Mouse (Mus musculus) common myeloid progenitor, adult 5-6 weeks (primary cell): ENCODE results near the gene Ntrk2. TPM values are rescaled to one million over a fixed set of nuclear protein-coding genes. Genes with fewer than 3 reads are reported as not detected.

Source experiments
- ATAC-seq: replicated peaks from 2 replicates; pipeline ENCODE4 v1.8.0; 2016; ENCODE audit warnings: low read depth, mild to moderate bottlenecking, moderate TSS enrichment, inconsistent platforms; ENCODE audit not compliant: poor library complexity, severe bottlenecking
- total RNA-seq: library from RNA; stranded (forward); fragments of 200-1000, 187-1606 nt; gene quantifications from 2 replicates; pipeline ENCODE4 v1.2.3, GENCODE M21; 2017

Ntrk2 gene
- total RNA-seq, 1 experiment from 2014 or later = not detected

GRCm38 (mm10) chr13:58921705-58922104 is 115.3 kb downstream of the Ntrk2 start:
- no peak for ATAC-seq

GRCm38 (mm10) chr13:58922174-58922573 is 115.8 kb downstream of the Ntrk2 start:
- no peak for ATAC-seq

DNA sequence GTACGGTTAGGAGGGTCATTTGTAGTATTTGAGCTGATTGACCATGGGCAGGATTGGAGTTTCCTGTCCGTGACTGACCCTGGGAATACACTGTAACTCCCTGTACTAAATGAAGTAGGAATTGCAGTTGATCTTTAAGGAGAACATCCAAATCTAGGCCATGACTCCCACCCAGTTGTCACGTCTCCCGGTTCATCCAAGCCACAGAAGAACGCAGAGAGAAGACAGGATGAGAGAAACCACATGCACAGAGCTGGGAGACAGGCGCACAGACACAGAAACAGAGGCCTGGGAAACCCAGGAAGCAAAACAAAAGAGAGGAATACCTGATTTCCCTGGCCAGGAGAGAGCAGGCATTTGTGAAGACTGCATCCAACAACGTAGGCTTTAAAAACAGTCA is 117.1 kb downstream of the Ntrk2 start:
- ATAC-seq = no peak

GRCm38 (mm10) chr13:58924486-58924885 is 118.1 kb downstream of the Ntrk2 start:
- ATAC-seq = no peak

- no peak for ATAC-seq
These were observed 120.8 kb downstream of the Ntrk2 start for GRCm38 (mm10) chr13:58927186-58927585.

- ATAC-seq = no peak
These were observed 121.4 kb downstream of the Ntrk2 start for GRCm38 (mm10) chr13:58927656-58928226.

DNA sequence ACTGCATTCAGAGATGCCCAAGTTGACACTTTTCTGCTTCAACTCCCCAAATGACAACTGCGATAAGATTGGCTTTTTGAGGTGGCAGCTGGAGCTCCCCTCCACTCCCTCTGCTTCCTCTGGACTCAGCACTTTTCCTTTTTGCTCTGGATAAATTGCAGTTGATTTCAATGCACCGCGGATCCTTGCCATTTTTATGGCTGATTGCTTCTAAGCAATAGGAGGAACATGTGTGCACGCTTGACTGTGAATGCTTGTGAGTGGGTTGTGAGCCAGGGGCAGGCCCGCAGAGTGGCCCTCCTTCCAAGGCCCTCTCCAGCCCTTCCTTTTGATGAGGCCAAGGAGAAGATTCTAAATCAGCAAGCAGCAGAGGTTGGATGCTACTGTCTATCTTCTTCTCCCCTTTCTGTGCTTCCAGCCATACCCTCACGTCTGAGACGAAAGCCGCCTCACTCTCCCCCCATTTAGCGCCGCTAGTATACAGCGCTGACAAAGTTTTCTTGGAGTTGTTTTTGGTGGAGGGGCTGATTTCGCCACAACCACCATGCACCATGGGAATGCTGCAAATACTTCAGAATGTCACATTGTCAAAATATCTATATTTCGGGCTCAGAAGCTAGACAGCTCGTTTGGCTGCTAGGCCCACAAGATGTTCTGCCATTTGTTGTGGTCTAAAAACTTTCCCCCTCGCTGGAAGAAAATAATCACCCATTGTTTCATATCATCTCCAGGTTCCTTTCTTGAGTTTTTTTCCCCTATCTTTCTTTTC is 122.5 kb downstream of the Ntrk2 start:
- ATAC-seq = no peak

DNA sequence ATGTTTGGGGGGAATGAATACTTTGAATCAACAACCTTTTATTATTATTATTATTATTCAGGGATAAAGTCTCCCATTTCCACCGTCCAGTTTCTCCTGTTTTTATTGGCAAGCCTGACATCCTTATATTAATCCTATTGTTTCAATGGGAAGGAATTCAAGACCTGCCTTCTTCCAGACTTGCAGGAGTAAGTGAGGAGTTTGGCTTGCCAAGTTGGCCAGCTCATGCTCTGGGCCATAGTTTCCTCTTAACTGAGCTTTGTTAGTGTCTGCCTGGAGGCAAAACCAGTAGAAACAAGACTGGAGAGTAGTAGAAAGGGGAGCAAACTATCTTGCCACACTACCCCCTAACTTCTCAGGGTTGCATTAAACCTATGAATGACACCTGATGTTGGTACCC is 123.8 kb downstream of the Ntrk2 start:
- ATAC-seq = no peak

GRCm38 (mm10) chr13:58933126-58933525 is 126.8 kb downstream of the Ntrk2 start:
- no peak for ATAC-seq

DNA sequence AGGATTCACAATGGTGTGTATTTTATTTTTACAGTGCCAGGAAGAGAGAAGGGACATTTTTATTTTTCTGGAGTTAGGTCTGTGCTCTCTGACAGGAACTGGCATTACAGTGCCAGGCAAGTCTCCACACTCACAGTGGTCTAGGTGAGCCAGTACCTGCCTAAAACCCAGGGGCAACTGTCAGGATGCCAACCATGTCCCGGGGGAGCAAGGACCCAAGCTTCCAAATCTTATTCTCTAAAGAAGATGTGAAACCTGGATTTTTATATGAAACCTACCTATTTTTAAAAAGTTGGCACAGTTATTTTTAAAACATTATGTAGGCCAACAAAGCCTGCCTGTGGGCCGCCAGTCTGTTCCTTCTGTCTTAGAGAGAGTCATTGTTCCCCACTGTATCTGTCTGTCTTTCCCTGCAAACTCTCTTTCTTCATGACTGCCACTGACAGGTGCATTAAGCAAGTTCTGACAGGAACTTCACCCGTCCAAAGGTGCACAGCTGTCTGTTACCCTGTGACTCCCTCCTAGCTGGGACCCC is 128.3 kb downstream of the Ntrk2 start:
- ATAC-seq = no peak

GRCm38 (mm10) chr13:58935956-58936495 is 129.7 kb downstream of the Ntrk2 start:
- ATAC-seq = no peak

DNA sequence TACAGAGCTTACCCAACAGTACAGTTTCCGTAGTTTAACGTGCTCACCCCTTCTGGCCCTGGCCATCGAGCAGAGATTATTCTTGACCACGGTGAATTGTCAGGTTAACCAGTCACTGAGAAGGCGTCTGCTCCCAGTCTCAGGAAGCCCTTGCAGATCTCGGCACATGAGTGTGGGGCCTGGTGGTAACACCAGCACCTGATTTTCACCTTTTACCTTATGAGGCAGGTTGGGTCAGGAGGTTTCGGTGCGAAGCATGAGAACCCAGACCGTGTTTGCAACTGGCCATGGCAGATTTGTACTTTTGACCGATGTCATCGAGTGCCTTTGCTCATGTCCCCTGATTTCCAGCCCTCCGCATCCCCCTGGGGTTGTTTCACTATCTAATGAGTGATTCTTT is 131.5 kb downstream of the Ntrk2 start:
- no peak for ATAC-seq

DNA sequence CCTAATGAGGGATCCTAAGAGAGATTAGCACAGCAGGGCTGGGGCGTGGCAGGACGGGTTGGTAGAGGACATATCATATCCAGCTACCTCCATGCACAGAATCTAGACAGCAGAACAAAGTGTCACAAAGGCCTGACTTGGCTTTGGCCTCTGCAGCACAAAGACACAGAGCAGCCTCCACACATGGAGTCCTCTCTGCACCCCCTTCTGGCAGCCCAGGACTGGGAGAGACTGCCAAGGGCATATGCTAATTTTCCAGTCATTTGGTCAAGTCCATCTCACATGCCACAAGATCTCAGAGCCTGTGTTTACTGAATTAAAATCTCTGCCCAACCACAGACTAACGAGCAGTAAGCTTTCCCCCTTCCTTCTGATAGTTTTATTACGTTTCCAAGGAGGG is 132.1 kb downstream of the Ntrk2 start:
- no peak for ATAC-seq

DNA sequence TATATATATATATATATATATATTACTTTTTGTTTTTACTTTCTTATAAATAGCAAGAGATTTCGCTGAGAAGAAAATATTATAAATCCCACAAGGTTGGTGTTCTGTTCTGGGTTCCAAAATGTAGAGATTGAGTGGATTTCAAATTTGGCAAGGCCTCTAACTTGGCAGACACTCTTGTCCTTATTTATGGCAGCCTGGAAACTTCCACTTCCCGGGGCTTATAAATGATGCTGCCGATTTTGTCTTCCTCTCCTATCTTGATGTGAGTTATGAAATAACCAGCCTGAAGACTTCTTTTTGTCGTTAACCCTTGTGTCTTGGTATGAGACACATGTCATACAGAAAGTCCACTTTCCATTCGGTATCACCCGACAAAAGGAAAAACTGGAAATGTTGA is 133.8 kb downstream of the Ntrk2 start:
- ATAC-seq = no peak

DNA sequence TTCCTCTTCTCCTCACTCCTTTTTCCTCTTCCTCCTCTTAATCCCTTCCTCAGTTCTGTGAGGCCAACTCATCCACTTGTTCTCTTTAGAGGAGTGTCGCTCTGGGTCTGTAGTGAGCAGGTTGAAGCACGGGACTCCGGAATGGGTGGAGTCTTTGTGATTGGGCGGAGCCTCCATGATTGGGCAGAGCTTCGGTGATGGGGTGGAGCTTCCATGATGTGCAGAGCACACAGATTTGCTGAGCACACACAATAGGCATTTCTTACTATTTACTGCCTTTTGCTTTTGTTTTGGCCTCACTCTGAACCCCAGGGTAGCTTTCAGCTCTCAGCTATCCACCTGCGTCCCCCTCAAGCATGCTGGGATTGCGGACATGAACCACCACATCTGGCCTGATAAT is 134.4 kb downstream of the Ntrk2 start:
- ATAC-seq = no peak

DNA sequence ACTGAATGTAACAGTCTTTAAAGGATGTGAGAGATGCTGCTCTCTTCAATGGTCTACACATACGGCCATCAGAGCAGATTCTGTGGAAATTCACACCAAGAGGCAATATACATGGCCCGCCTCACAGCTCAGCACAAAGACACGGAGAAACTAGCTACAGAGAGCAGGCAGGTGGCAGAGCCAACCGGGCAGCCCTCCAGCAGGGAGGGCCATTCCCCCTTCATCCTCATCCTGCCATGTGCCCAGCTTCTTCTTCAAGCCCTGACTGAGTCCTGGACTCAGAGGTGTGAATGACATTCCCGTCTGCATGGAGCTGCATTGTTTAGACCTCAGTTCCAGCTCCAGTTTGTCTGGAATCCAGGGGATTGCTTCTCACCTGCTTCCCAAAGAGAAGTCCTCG is 139.4 kb downstream of the Ntrk2 start:
- no peak for ATAC-seq

GRCm38 (mm10) chr13:58946589-58946988 is 140.2 kb downstream of the Ntrk2 start:
- no peak for ATAC-seq

DNA sequence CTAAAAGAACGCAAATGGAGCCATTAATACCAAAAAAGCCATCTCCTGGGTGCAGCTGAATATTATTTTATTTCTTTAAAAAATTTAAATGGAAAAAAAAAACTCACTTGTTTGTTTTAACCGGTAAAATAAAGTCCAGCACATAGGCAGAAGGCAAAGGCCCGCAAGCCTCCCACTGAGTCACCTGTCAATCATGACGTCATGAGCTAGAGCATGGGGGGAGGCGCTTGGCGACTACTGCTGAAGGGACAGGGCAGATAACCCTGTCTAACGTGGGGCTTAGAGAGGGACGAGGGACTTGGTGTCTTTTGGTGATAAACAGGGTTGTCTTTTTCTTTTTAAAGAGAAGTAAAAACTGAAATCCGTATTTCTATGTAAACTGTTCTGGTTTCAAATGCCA is 140.7 kb downstream of the Ntrk2 start:
- ATAC-seq = no peak

GRCm38 (mm10) chr13:58954331-58954730 is 148.0 kb downstream of the Ntrk2 start:
- ATAC-seq = no peak

DNA sequence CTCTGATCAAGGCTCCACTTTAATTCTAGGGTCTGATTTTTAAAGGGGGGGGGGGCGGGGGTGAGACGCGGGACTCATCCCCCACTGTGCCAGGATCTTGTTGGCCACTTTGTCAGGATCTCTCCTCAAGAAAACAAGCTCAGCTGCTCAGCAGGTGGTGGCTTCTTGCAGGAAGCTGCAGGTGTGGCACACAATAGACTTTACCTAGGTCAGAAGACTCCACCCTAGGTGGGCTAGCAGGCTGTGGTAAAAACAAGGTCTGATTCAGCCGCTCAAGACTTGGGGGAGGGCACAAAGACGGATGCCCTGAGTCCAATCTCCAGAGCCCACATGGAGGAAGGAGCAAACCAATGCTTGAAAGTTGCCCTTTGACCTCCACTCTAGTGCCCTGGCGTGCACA is 148.4 kb downstream of the Ntrk2 start:
- ATAC-seq = no peak

DNA sequence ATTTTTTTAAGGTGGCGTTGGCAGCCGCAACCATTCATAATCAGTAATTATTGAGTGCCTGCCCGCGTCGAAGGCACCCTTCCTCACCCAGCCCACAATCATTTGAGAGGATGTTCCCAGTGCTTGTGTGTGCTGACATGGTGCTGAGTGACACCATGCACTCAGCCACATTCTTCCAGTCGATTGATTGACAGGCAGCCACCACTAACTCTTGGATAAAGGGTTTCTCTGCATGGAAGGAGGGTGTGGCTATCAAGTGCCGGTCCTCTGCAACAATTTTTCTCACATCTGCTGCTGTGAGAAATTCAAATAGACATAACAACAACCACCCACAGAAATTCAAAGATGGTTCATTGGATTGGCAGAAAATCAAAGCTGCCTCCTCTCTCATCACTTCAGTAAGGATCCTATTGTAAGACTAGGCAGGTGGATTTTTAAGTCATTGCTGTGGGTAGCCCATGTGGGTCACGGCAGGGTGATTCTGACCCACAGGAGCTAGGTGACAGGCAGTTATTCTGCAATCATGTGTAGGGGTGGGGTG is 148.9 kb downstream of the Ntrk2 start:
- no peak for ATAC-seq
